Mouse (Mus musculus): ENCODE results near the gene Hcar2.

DNA sequence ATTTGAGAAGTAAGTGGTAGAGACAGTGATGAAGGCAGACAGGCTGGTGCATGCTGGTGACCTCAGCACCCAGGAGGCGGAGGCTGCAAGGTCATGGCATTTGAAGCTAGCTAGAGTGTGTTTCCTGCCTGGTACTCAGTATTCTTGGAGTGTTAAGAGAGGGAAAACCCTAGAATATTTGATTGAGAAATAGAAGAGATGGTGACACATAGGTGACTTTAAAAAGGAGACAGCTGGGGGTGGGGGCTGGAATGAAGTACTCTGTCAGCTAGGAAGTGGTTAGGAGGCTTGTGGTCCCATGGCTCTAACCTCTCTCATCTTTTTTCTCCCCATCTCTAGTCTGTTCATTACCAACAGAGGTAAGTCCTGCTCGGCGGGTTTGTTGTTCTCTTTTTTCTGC lies 49.6 kb upstream of the Hcar2 start:
- TF ChIP-seq CTCF (IDR thresholded peaks at IDR 0.05; ENCODE audit: borderline replicate concordance, control insufficient read depth, extremely low read depth, insufficient read depth, low read length, poor library complexity): no peak
- no peak for TF ChIP-seq POLR2A (IDR thresholded peaks at IDR 0.05; ENCODE audit: control insufficient read depth, extremely low read depth, insufficient read depth, low read length, poor library complexity)
